Mouse (Mus musculus): ENCODE data around the gene Veph1. TPM values are rescaled to one million over a fixed set of nuclear protein-coding genes. Genes with fewer than 3 reads are reported as not detected.

Gene Veph1
- polyA plus RNA-seq (2015; fragmentation: Nextera tagmentation; extraction: Ambion mirVana) = 0.15 and 0.28 TPM in 2 replicates

- Histone ChIP-seq H3K27ac (ENCODE audit: low read length) (no peak within 1 kb of the TSS), H3K9ac (ENCODE audit: low read depth, low read length) (no peak within 1 kb of the TSS)
Observed at GRCm38 (mm10) chr3:66296545-66296944, at the start of gene Veph1. TSS of gene Veph1 (minus strand) at chr3:66296837.

GRCm38 (mm10) chr3:66340742-66341141 is 44.1 kb upstream of the Veph1 start:
- Histone ChIP-seq H3K9me3 (ENCODE audit: control insufficient read depth, low read length) (no peaks in the 10 kb centered on the region), H3K4me3 (ENCODE audit: low read length) (no peak overlapping the region), H3K27me3 (replicated peaks; ENCODE audit: control insufficient read depth, insufficient read depth, low read length) (no peaks in the 10 kb centered on the region), H3K27ac (ENCODE audit: low read length) (no peak overlapping the region), H3K4me1 (ENCODE audit: control insufficient read depth, insufficient read depth, low read length) (no peaks in the 10 kb centered on the region), H3K36me3 (ENCODE audit: control insufficient read depth, insufficient read depth, low read length) (no peaks in the 10 kb centered on the region), H3K9ac (ENCODE audit: low read depth, low read length) (no peak overlapping the region), H3K4me2 (ENCODE audit: low read depth, low read length) (no peak overlapping the region)
- no peak for ATAC-seq
- WGBS = 72% methylated on average over 2 of the region's 2 CpGs

More at GRCm38 (mm10) chr3:66296545-66296944, at the start of gene Veph1:
- H3K36me3 ChIP-seq (ENCODE audit: control insufficient read depth, insufficient read depth, low read length) = no peaks in the 10 kb centered on the region
- H3K4me2 ChIP-seq (ENCODE audit: low read depth, low read length) = no peak within 1 kb of the TSS
- no peak within 1 kb of the TSS for H3K4me3 ChIP-seq (ENCODE audit: low read length)
- no peaks in the 10 kb centered on the region; the same call in 1 of the 2 replicates for H3K4me1 ChIP-seq (ENCODE audit: control insufficient read depth, insufficient read depth, low read length)
- 25% methylated on average over 11 of the region's 11 CpGs for WGBS
- H3K27me3 ChIP-seq (replicated peaks; ENCODE audit: control insufficient read depth, insufficient read depth, low read length) = no peaks in the 10 kb centered on the region
- no peaks in the 10 kb centered on the region for H3K9me3 ChIP-seq (ENCODE audit: control insufficient read depth, low read length)
- ATAC-seq = no peak

- Histone ChIP-seq H3K9me3 (ENCODE audit: control insufficient read depth, low read length) (no peaks in the 10 kb centered on the region), H3K4me1 (ENCODE audit: control insufficient read depth, insufficient read depth, low read length) (no peaks in the 10 kb centered on the region), H3K27me3 (replicated peaks; ENCODE audit: control insufficient read depth, insufficient read depth, low read length) (no peaks in the 10 kb centered on the region), H3K4me3 (ENCODE audit: low read length) (no peak overlapping the region), H3K9ac (ENCODE audit: low read depth, low read length) (no peak overlapping the region), H3K4me2 (ENCODE audit: low read depth, low read length) (no peak overlapping the region), H3K27ac (ENCODE audit: low read length) (no peak overlapping the region), H3K36me3 (ENCODE audit: control insufficient read depth, insufficient read depth, low read length) (no peaks in the 10 kb centered on the region)
- WGBS = 86% methylated on average over 9 of the region's 9 CpGs
- ATAC-seq = no peak
Observed at GRCm38 (mm10) chr3:66332401-66332729, 35.7 kb upstream of the Veph1 start.

- no peak overlapping the region for H3K4me3 ChIP-seq (ENCODE audit: low read length)
- ATAC-seq = no peak
- H3K9ac ChIP-seq (ENCODE audit: low read depth, low read length) = no peak overlapping the region
- WGBS = 52% methylated on average over 12 of the region's 12 CpGs
- no peaks in the 10 kb centered on the region for H3K4me1 ChIP-seq (ENCODE audit: control insufficient read depth, insufficient read depth, low read length)
- H3K27ac ChIP-seq (ENCODE audit: low read length) = no peak overlapping the region
- no peak overlapping the region for H3K4me2 ChIP-seq (ENCODE audit: low read depth, low read length)
- H3K36me3 ChIP-seq (ENCODE audit: control insufficient read depth, insufficient read depth, low read length) = no peaks in the 10 kb centered on the region
- no peaks in the 10 kb centered on the region for H3K27me3 ChIP-seq (replicated peaks; ENCODE audit: control insufficient read depth, insufficient read depth, low read length)
- no peaks in the 10 kb centered on the region for H3K9me3 ChIP-seq (ENCODE audit: control insufficient read depth, low read length)
Observed at GRCm38 (mm10) chr3:66331592-66332400, 35.2 kb upstream of the Veph1 start.

GRCm38 (mm10) chr3:66330896-66331579 is 34.4 kb upstream of the Veph1 start:
- ATAC-seq = no peak
- Histone ChIP-seq H3K27ac (ENCODE audit: low read length) (no peak overlapping the region), H3K9me3 (ENCODE audit: control insufficient read depth, low read length) (no peaks in the 10 kb centered on the region), H3K27me3 (replicated peaks; ENCODE audit: control insufficient read depth, insufficient read depth, low read length) (no peaks in the 10 kb centered on the region), H3K4me1 (ENCODE audit: control insufficient read depth, insufficient read depth, low read length) (no peaks in the 10 kb centered on the region), H3K36me3 (ENCODE audit: control insufficient read depth, insufficient read depth, low read length) (no peaks in the 10 kb centered on the region), H3K4me3 (ENCODE audit: low read length) (no peak overlapping the region), H3K4me2 (ENCODE audit: low read depth, low read length) (no peak overlapping the region), H3K9ac (ENCODE audit: low read depth, low read length) (no peak overlapping the region)
- WGBS = 84% methylated on average over 15 of the region's 15 CpGs

- Histone ChIP-seq H3K9me3 (ENCODE audit: control insufficient read depth, low read length) (no peaks in the 10 kb centered on the region), H3K27ac (ENCODE audit: low read length) (no peak overlapping the region), H3K4me3 (ENCODE audit: low read length) (no peak overlapping the region), H3K27me3 (replicated peaks; ENCODE audit: control insufficient read depth, insufficient read depth, low read length) (no peaks in the 10 kb centered on the region), H3K36me3 (ENCODE audit: control insufficient read depth, insufficient read depth, low read length) (no peaks in the 10 kb centered on the region), H3K4me1 (ENCODE audit: control insufficient read depth, insufficient read depth, low read length) (no peaks in the 10 kb centered on the region), H3K9ac (ENCODE audit: low read depth, low read length) (no peak overlapping the region), H3K4me2 (ENCODE audit: low read depth, low read length) (no peak overlapping the region)
- no peak for ATAC-seq
- 85% methylated on average over 16 of the region's 16 CpGs for WGBS
Observed at GRCm38 (mm10) chr3:66325962-66326834, 29.6 kb upstream of the Veph1 start.

- Histone ChIP-seq H3K4me3 (ENCODE audit: low read length) (no peak overlapping the region), H3K27me3 (replicated peaks; ENCODE audit: control insufficient read depth, insufficient read depth, low read length) (no peaks in the 10 kb centered on the region), H3K9ac (ENCODE audit: low read depth, low read length) (no peak overlapping the region), H3K4me2 (ENCODE audit: low read depth, low read length) (no peak overlapping the region), H3K9me3 (ENCODE audit: control insufficient read depth, low read length) (no peaks in the 10 kb centered on the region), H3K36me3 (ENCODE audit: control insufficient read depth, insufficient read depth, low read length) (no peaks in the 10 kb centered on the region), H3K4me1 (ENCODE audit: control insufficient read depth, insufficient read depth, low read length) (no peaks in the 10 kb centered on the region), H3K27ac (ENCODE audit: low read length) (no peak overlapping the region)
- ATAC-seq = no peak
- 80% methylated on average over 5 of the region's 5 CpGs for WGBS
Observed at GRCm38 (mm10) chr3:66325486-66325951, 28.9 kb upstream of the Veph1 start.

- Histone ChIP-seq H3K27me3 (replicated peaks; ENCODE audit: control insufficient read depth, insufficient read depth, low read length) (no peaks in the 10 kb centered on the region), H3K27ac (ENCODE audit: low read length) (no peak overlapping the region), H3K4me3 (ENCODE audit: low read length) (no peak overlapping the region), H3K9ac (ENCODE audit: low read depth, low read length) (no peak overlapping the region), H3K9me3 (ENCODE audit: control insufficient read depth, low read length) (no peaks in the 10 kb centered on the region), H3K36me3 (ENCODE audit: control insufficient read depth, insufficient read depth, low read length) (no peaks in the 10 kb centered on the region), H3K4me1 (ENCODE audit: control insufficient read depth, insufficient read depth, low read length) (no peaks in the 10 kb centered on the region), H3K4me2 (ENCODE audit: low read depth, low read length) (no peak overlapping the region)
- no peak for ATAC-seq
- WGBS = 78% methylated on average over 8 of the region's 8 CpGs
Observed at GRCm38 (mm10) chr3:66314793-66315715, 18.4 kb upstream of the Veph1 start.

Measured in intestine, embryonic 16.5 days (tissue).